Mouse (Mus musculus) cerebellum, adult 8-10 months (tissue): ENCODE measurements around the gene Tnpo1.
A peak's percentile ranks its signal among the peaks of the same experiment; 100 is the strongest.

Experiments
- DNase-seq: peaks from one replicate; pipeline ENCODE4 v3.0.0; 2022

Tnpo1 gene

DNA sequence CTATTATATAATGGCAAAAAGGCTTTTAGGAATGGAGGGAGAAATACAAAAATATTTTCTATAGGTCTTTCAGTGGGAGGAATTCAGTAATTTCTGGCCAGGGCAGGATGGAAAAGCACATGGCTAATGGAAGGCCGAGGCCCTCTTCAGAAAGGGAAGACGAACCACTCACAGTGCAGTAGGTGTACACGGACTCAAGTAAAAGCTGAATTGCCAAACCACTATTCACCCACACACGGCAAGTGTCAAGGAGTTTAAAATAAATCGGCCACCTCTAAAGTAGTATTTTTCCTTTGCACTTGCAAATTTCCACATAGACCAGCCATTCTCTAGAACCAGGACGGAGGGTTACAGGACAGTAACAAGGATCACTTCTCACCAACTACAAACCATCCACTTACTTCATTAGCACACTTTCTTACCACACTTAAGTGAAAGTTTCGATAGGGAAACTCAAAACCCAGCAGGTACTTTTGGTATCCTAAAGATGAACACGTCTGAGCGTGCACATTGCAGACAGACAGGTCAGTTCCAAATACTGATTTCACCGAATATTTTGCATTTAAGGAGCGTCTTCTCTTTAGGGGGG is 1.2 kb downstream of the Tnpo1 start:
- no peak for DNase-seq

GRCm38 (mm10) chr13:98922806-98923205 is 3.4 kb downstream of the Tnpo1 start:
- no peak for DNase-seq

DNA sequence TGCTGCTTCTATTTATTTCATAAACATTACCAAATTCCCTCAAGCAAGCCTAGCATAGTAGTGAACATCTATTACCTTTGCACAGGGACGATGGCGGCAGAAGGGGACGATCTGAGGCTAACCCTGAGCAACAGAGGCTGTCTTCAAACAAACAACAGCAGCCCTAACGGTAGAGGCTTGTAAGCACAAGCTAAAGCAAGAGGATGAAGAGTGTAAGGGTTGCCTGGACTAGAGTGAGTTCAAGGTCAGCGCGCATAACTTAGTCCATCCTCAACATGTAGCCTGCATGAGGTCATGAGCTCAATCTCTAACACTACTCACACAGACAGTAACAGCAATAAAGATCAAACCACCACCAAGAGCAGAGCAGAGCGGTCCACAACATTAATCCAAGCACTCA is 4.9 kb downstream of the Tnpo1 start:
- DNase-seq, result no peak

GRCm38 (mm10) chr13:98920300-98920699 is 5.9 kb downstream of the Tnpo1 start:
- DNase-seq, result no peak

- no peak for DNase-seq
Observed at GRCm38 (mm10) chr13:98919695-98920094, 6.5 kb downstream of the Tnpo1 start.

DNA sequence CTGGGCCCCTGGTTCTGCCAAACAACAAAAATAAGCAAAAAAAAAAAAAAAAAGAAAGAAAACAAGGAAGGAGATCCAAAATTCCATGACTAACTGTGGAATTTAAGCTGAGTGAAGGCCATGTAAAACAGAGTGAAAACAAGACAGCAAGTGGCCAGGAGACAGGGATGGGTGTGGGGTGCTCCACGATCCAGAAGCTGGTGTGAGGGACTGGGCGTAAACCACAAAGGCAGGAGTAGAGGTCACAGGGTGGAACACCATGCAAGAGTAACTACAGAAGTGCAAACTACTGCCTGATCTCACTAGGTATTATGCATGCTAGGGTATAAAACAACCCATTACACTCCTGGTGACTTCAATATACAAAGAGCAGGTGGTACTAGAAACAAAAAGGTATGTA is 8.3 kb downstream of the Tnpo1 start:
- no peak for DNase-seq

GRCm38 (mm10) chr13:98915591-98915990 is 10.6 kb downstream of the Tnpo1 start:
- no peak for DNase-seq

DNA sequence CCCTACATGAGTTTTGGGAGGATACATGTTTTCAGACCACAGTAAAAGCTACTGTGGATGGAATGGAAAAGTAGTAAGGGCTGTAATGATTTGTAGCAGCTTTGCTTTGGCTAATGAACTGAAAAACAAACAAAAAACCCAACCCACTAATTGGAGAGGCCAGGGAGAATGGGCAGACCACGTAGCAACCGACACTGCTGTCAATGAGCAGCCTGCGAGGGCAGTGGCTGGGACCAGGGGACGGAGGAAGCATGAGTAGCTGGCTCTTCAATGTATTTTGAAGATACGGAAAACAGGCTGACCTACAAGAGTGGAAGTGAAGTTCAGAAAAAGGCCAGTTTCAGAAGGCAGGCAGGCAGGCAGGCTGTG is 11.4 kb downstream of the Tnpo1 start:
- DNase-seq, result no peak

- no peak for DNase-seq
Observed at GRCm38 (mm10) chr13:98914010-98914843, 12.0 kb downstream of the Tnpo1 start.

DNA sequence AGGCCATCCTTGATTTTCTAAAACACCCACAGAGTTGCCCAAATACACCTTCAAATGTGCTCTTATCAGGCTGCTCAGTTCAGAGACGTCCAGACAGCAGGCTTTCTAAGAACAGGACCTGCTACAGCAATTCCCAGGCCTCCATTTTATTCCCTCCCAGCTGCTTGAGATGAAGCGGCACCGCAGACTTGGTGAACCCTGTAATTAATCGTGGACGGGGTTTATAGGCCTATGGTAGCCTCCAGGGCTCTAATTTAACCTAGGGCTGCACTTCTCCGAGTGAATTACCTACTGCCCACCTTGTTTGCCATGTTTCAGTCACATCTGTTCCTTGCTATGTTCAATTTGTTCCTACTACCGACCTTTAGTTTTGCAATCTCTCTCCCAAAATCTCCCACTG is 13.0 kb downstream of the Tnpo1 start:
- no peak for DNase-seq

GRCm38 (mm10) chr13:98912602-98913001 is 13.6 kb downstream of the Tnpo1 start:
- DNase-seq, result no peak

- peak; percentile 34 for DNase-seq
Observed at GRCm38 (mm10) chr13:98910801-98911200, 15.4 kb downstream of the Tnpo1 start.

DNA sequence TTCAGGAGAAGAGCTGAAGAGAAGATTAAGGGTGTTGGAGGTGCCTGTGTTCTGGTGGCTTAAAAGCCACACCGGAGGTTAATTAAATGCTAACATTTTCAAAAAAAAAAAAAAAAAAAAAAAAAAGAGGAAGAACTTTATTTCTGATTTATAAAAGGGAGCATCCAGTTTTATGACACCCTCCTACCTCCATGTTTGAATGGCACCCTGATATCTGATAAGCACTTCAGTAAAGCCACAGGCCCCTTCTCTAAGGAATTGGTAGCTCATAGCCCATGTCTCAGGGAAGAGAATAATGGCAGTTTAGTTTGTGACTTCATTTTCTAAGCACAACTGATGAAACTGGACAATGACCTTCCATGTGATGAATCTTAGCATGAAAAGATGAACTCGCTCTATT is 21.6 kb downstream of the Tnpo1 start:
- no peak for DNase-seq

GRCm38 (mm10) chr13:98902366-98903025 is 23.7 kb downstream of the Tnpo1 start:
- no peak for DNase-seq

DNA sequence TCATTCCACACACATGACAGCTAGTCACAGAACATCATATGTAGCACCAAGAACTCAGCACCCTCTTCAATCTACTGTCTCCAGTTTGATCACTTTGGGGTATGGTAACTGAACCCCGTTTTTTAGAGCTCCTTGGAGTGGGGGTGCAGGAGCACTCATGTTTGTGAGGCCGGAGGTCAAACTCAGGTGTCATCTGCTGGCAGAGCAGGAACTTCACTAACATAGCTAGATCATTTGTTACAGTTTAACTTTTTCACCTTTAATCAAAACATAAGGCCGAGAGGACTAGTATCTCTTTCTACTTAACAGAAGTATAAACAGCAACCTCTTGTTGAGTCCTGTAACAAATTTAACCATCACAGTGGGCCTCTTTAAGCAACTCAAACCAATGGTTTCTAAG is 26.6 kb downstream of the Tnpo1 start:
- DNase-seq, result no peak

DNA sequence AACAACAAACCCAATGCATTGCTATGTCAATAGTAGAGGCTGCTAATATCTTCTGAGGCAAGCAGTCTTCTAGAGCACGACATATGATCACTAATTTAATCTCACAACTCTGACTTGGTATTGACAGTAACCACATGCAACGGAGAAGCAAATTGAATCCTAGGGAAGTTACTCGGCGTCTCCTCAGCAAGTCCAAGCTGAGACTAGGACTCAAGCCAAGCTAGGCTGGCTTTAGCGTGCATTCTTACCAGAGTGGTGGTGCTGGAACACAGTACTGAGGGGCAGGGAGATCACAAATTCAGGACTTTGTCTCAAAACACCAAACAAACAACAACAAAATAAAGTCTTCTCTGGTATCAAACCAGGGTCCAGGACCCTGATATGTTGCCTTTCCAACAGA is 28.6 kb downstream of the Tnpo1 start:
- DNase-seq, result no peak

- DNase-seq, result no peak
Observed at GRCm38 (mm10) chr13:98896434-98897126, 29.6 kb downstream of the Tnpo1 start.

GRCm38 (mm10) chr13:98896013-98896412 is 30.2 kb downstream of the Tnpo1 start:
- DNase-seq, result no peak

DNA sequence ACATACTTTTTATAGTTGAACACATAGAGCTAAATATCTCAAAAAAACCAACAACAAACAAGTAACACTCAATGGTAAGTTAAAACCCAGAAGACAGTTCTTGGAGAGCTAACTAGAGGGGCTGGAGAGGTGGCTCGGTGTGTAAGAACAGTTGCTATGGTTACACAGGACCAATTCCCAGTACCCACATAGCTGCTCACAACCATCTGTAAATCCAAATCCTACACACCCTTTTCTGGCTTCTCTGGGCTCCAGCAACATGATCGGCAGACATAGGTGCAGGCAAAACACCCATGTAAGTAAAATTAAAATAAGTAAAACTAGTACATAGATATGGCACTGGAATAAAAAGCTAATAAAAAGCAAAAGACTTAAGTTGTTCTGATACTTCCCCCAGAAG is 31.3 kb downstream of the Tnpo1 start:
- no peak for DNase-seq

DNA sequence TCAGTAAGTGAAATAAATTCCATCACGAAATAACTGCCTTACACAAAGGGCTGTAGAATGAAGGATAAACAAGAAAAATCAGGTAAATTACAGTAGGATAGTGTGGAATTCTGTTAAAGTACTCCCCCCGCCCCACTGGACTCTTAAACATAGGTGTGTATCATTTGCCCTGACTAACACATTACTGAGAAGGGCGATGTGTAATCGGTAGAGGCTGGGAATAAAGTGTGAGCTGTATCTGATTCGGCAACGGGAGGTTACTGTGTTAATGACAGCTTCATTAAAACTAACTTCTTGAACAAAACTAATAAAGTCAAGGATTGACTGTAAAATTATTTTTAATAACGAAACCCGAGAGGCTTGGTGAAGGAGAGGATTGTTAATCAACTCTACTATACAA is 34.7 kb downstream of the Tnpo1 start:
- no peak for DNase-seq

DNA sequence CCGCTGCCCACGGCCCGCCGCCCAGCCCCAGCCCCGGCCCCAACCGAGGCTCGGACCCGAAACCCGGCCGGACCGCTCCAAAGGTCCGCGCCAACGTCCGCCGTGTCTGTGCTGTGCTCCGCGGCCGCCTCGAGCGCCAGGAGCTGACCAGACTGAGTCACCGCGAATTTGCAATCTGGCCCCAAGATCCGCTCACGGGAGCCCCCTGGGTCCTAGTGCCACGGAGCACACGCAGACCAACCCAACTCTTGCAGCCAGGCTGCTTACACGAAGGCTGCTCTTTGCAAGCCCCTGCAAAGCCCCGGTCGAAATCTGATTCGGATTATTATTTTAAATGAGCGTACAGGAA is 35.3 kb downstream of the Tnpo1 start:
- DNase-seq, result peak; percentile 81

DNA sequence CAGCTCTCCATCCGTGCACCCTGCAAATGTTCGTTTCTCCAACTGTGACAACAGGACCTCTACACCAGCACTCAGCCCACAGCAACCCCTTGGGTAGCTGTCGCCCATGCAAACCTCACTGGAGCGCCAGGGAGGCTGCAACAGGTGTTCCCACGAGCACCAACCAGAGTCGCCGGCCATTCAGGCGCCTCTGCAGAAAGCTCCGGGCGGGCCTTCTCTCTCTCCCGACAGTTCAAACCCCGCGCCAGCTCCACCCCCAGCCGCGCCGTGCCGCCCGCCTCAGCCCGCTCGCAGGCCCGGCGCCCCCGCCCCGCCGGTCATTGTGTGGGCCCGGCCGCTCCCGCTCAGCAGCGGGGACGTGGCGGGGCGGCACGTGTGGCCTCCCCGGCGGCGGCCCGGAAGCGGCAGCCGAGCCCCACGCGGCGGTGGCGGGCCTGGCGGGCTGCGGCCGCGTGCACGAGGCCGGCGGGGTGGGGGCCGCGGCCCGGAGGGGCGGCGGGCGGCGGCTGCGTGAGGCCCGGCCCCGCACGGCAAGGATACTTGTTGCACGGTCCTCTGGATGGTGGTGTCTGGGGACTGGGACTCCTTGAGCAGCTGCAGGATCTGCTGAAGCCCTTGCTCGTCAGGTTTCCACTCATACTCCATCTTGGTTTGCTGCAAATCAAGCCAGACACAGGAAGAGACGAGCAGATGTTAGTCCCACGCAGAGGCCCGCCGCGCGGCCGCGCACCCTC is 35.9 kb downstream of the Tnpo1 start:
- DNase-seq, result peak; percentile 46

- DNase-seq, result no peak
Observed at GRCm38 (mm10) chr13:98889211-98889610, 37.0 kb downstream of the Tnpo1 start.
